Mouse (Mus musculus): ENCODE measurements at regions not wholly inside any gene's neighbourhood (a gene's known extent, or its start where the extent isn't known, plus 50 kb on each side); places are given as distances from the start of the nearest gene placed in this dataset.
"Not testable (repeated sequence)": the region's sequence is repeated elsewhere in the genome, so short reads cannot be mapped to it uniquely, and the experiment has no call there.

DNA sequence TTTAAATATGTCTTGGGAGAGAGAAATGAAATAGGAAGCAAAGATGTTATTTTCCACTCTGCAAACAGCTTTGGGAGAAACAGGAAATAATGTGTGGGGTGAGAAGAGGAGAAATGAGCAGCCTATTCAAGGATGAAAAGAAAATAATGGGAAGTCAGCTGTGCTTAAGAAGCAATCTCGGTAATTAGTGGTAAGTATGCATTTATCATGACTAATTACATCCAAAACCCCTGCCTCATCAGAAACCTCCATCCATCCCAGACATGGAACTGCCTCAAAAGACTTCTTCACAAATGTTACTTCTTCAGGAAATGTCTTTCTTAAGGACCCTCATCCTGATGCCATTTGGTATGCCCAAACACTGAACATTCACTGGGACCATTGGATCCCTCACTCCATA, 699.7 kb downstream of the Rapgef2 start:
- Histone ChIP-seq H3K4me3 (ENCODE audit: low read length) (no peak overlapping the region), H3K27me3 (ENCODE audit: insufficient read depth, low read length) (no peaks in the 10 kb centered on the region), H3K4me1 (ENCODE audit: insufficient read depth, low read length) (no peaks in the 10 kb centered on the region), H3K27ac (ENCODE audit: low read length) (no peak overlapping the region), H3K9ac (replicated peaks; ENCODE audit: low read length) (no peak overlapping the region), H3K9me3 (ENCODE audit: low read length) (no peaks in the 10 kb centered on the region), H3K36me3 (ENCODE audit: insufficient read depth, low read length) (no peaks in the 10 kb centered on the region), H3K4me2 (replicated peaks; ENCODE audit: low read depth, low read length) (no peak overlapping the region)
- WGBS = 34% methylated on average over 1 of the region's 1 CpGs
- ATAC-seq (ENCODE audit: low FRiP score, low TSS enrichment) = no peak

DNA sequence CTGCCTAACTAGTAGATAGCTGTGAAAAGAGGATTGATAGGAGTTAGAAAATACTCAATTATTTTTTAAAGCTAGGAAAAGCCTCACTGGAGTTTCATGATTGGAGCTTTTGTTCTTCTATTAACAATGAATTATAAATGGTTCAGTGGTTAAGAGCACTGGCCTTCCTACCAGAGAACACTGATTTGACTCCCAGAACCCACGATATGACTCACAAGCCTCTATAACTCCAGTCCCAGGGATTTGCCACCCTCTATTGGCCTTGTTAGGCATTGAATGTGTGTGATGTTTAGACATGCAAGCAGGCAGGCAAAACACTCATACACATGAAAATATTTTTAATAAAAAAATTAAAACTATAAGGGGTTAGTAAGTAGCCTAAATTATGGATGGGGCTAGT, 704.4 kb downstream of the Rapgef2 start:
- WGBS = 13% methylated on average over 1 of the region's 1 CpGs
- Histone ChIP-seq H3K9me3 (ENCODE audit: low read length) (no peaks in the 10 kb centered on the region), H3K4me2 (replicated peaks; ENCODE audit: low read depth, low read length) (no peak overlapping the region), H3K27ac (ENCODE audit: low read length) (no peak overlapping the region), H3K4me3 (ENCODE audit: low read length) (no peak overlapping the region), H3K9ac (replicated peaks; ENCODE audit: low read length) (no peak overlapping the region), H3K27me3 (ENCODE audit: insufficient read depth, low read length) (no peaks in the 10 kb centered on the region), H3K4me1 (ENCODE audit: insufficient read depth, low read length) (no peaks in the 10 kb centered on the region), H3K36me3 (ENCODE audit: insufficient read depth, low read length) (no peaks in the 10 kb centered on the region)
- peak; percentile 46; the same call in 1 of the 2 replicates for ATAC-seq (ENCODE audit: low FRiP score, low TSS enrichment)

DNA sequence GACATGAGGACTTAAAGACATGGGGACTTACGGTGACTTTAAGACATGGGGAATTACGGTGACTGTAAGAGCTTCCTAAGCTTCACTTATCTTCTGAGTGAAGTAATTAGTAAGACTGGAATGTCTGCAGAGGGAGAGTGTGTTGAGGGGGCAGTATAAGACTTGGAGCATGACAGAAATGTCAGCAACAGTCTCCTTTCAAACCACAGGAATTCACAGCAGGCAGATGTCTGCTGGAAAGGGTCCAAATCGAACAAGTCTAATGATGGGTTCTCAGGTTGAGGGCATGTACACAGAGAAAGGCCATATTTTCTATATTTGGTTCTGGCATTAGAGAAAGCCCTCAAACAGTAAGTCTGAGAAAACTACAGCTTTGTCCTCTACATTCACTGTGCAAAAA, 705.2 kb downstream of the Rapgef2 start:
- peak; percentile 49; the same call in 1 of the 2 replicates for ATAC-seq (ENCODE audit: low FRiP score, low TSS enrichment)
- Histone ChIP-seq H3K27ac (ENCODE audit: low read length) (no peak overlapping the region), H3K4me3 (ENCODE audit: low read length) (no peak overlapping the region), H3K36me3 (ENCODE audit: insufficient read depth, low read length) (no peaks in the 10 kb centered on the region), H3K4me2 (replicated peaks; ENCODE audit: low read depth, low read length) (no peak overlapping the region), H3K27me3 (ENCODE audit: insufficient read depth, low read length) (no peaks in the 10 kb centered on the region), H3K9me3 (ENCODE audit: low read length) (no peaks in the 10 kb centered on the region), H3K4me1 (ENCODE audit: insufficient read depth, low read length) (no peaks in the 10 kb centered on the region), H3K9ac (replicated peaks; ENCODE audit: low read length) (no peak overlapping the region)
- WGBS = 46% methylated on average over 3 of the region's 3 CpGs

DNA sequence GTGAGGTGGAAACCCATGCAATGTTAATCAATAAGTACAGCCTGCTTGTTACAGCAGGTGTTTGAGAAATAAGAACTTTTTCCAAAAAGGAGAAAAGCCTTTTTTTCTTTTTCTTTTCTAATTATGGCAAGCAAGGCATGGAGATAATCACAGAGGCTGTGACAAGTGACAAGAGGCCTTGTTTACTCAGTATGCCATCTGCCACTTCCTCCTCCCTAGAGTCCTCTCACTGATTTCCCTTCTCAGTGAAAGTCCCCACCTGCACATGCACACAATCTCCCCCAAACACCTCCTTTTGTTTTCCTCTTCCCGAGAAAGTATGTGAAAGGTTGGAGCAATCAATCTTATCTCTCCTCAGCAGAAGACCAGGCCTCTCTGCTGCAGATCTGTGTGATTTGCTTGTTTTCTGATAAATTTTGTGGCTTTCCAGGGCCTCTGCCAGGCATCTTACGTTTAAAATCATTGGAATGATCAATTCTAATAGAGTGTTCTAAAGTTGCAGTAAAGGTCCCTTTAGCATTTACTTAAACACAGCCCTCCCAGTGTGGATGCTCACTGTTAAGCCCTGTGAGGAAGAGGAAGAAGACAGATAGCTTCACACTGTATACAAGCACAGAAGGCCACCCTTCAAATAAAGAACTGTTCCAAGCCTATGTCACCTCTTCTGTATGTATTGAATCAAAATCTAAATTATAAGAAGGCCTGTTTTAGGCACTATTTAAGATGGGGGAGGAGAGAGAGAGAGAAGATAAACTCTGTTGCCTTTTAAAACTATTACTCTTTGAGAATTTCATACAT, 710.5 kb downstream of the Rapgef2 start:
- Histone ChIP-seq H3K36me3 (ENCODE audit: insufficient read depth, low read length) (no peaks in the 10 kb centered on the region), H3K27ac (ENCODE audit: low read length) (no peak overlapping the region), H3K9ac (replicated peaks; ENCODE audit: low read length) (no peak overlapping the region), H3K4me3 (ENCODE audit: low read length) (no peak overlapping the region), H3K4me2 (replicated peaks; ENCODE audit: low read depth, low read length) (no peak overlapping the region), H3K27me3 (ENCODE audit: insufficient read depth, low read length) (no peaks in the 10 kb centered on the region), H3K4me1 (ENCODE audit: insufficient read depth, low read length) (no peaks in the 10 kb centered on the region), H3K9me3 (ENCODE audit: low read length) (no peaks in the 10 kb centered on the region)
- 11% methylated on average over 2 of the region's 2 CpGs for WGBS
- no peak for ATAC-seq (ENCODE audit: low FRiP score, low TSS enrichment)

DNA sequence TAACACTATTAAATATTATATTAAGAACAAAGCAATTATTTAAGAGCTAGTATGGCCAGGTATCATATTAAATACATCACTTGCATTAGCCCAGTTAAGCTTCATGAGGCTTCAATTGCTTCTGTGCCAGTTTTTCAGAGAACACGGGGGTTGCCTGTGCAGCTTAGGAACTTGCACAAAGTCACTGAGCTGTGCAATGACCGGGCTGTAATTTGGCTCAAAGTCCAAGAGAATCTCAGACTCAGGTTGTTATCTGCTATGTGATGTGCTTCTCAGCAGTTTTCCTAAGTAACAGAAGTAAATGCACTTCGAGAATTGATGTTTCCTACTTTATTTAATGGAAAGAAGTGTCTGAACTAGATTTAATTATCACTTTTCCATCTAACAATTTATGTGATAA, 711.5 kb downstream of the Rapgef2 start:
- no peaks in the 10 kb centered on the region for H3K27me3 ChIP-seq (ENCODE audit: insufficient read depth, low read length)
- no peaks in the 10 kb centered on the region for H3K36me3 ChIP-seq (ENCODE audit: insufficient read depth, low read length)
- no peaks in the 10 kb centered on the region for H3K4me1 ChIP-seq (ENCODE audit: insufficient read depth, low read length)
- WGBS = 49% methylated on average over 3 of the region's 3 CpGs
- ATAC-seq (ENCODE audit: low FRiP score, low TSS enrichment) = peak; percentile 59; the same call in 1 of the 2 replicates
- no peak overlapping the region for H3K9ac ChIP-seq (replicated peaks; ENCODE audit: low read length)
- no peak overlapping the region for H3K27ac ChIP-seq (ENCODE audit: low read length)
- H3K4me2 ChIP-seq (replicated peaks; ENCODE audit: low read depth, low read length) = no peak overlapping the region
- H3K9me3 ChIP-seq (ENCODE audit: low read length) = no peaks in the 10 kb centered on the region
- H3K4me3 ChIP-seq (ENCODE audit: low read length) = no peak overlapping the region

DNA sequence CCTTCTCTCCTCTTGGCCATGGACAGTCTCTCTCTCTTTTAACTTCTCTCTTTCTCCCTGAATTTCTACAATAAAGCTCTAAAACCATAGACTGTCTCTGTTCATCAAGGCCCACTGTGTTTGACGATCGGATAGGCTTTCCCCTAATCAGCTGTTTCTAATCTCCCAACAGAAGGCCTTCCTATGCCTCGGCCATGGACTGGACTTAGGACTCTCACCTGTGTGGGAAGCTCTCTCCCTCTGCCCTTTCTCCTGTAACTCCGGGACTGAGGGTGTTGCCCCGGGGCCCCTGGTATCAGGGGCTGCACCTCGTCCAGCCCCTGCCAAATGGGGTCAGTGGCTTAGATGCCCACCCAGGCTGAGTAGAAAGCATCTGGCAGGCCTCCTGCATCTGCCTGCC, 713.0 kb downstream of the Rapgef2 start:
- H3K27me3 ChIP-seq (ENCODE audit: insufficient read depth, low read length) = no peaks in the 10 kb centered on the region
- H3K4me2 ChIP-seq (replicated peaks; ENCODE audit: low read depth, low read length) = no peak overlapping the region
- H3K9me3 ChIP-seq (ENCODE audit: low read length) = no peaks in the 10 kb centered on the region
- H3K4me1 ChIP-seq (ENCODE audit: insufficient read depth, low read length) = no peaks in the 10 kb centered on the region
- no peak for ATAC-seq (ENCODE audit: low FRiP score, low TSS enrichment)
- H3K9ac ChIP-seq (replicated peaks; ENCODE audit: low read length) = no peak overlapping the region
- WGBS = 85% methylated on average over 6 of the region's 6 CpGs
- no peaks in the 10 kb centered on the region for H3K36me3 ChIP-seq (ENCODE audit: insufficient read depth, low read length)
- H3K4me3 ChIP-seq (ENCODE audit: low read length) = no peak overlapping the region
- H3K27ac ChIP-seq (ENCODE audit: low read length) = no peak overlapping the region

DNA sequence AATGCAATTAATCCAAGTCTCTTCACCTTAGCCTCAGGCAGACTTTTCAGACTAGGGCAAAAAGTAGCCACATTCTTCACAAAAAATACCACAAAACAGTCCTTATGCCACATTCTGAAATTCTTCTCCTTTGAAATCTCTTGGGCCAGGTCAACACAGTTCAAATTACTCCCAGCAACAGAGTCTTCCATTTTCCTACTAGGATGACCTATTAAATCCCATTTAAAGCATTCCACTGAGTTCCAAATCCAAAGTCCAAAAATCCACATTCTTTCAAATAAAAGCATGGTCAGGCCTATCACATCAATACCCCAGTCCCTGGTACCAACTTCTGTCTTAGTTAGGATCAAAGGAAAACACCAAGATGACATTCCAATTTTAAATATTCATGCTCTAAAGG, 721.4 kb downstream of the Rapgef2 start:
- H3K36me3 ChIP-seq (ENCODE audit: insufficient read depth, low read length); ATAC-seq (ENCODE audit: low FRiP score, low TSS enrichment); H3K4me3 ChIP-seq (ENCODE audit: low read length); H3K9me3 ChIP-seq (ENCODE audit: low read length); H3K4me1 ChIP-seq (ENCODE audit: insufficient read depth, low read length); H3K9ac ChIP-seq (replicated peaks; ENCODE audit: low read length); H3K27ac ChIP-seq (ENCODE audit: low read length); H3K27me3 ChIP-seq (ENCODE audit: insufficient read depth, low read length); H3K4me2 ChIP-seq (replicated peaks; ENCODE audit: low read depth, low read length): not testable (repeated sequence)

Data from kidney, embryonic 16.5 days (tissue).